Comparison of ENCODE assay signal across 18 mouse cellular contexts in the genomic region with DNA sequence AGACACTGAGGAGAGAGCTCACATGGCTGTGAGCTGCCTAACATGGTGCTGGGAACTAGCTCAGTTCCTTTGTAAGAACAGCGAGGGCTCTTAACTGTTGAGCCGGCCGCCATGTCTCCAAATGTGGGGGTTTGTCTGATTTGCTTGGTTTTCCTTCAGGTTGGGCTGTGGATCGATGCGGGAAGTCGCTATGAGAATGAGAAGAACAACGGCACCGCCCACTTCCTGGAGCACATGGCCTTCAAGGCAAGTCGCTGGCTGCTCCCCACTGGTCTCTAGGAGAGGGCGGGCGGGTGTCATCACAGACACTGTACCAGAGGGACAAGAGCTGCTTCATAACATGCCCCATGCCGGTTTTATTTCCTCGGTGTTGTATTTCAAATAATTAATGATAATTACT.
"Had no signal": no experiment of that assay in that cellular context is flagged by ENCODE, and none has a peak within 500 bp of the region (broad histone marks: within the 10 kb centered on the region; RNA-seq: fewer than 3 reads in every experiment).

No protein-coding gene starts in this region.

- H3K9ac ChIP-seq: lung, embryonic 14.5 days; midbrain, embryonic 13.5 days; midbrain, embryonic 15.5 days; neural tube, embryonic 13.5 days; neural tube, embryonic 15.5 days; stomach, embryonic 15.5 days had no signal

- DNase-seq: lung, adult 18-20 months; lung, embryonic 14.5 days; lung, postnatal 10 days; lung, postnatal 4 days; retina, postnatal 1 day; right cerebral cortex, adult 18-20 months; right cerebral cortex, postnatal 14 days; thymus, adult 2 months; thymus, postnatal 25 days; thymus, postnatal 4 days had no signal

- ATAC-seq: midbrain, embryonic 13.5 days; midbrain, embryonic 15.5 days had no signal

- H3K4me3 ChIP-seq: midbrain, embryonic 10.5 days; midbrain, embryonic 13.5 days; midbrain, embryonic 15.5 days; myocyte; neural tube, embryonic 13.5 days; neural tube, embryonic 15.5 days; stomach, embryonic 15.5 days had no signal

- H3K9me3 ChIP-seq: midbrain, embryonic 10.5 days; midbrain, embryonic 13.5 days; midbrain, embryonic 15.5 days; neural tube, embryonic 13.5 days; neural tube, embryonic 15.5 days; stomach, embryonic 15.5 days had no signal

- H3K27ac ChIP-seq: midbrain, embryonic 10.5 days; midbrain, embryonic 13.5 days; midbrain, embryonic 15.5 days; neural tube, embryonic 13.5 days; neural tube, embryonic 15.5 days; stomach, embryonic 15.5 days; stomach, postnatal 0 days had no signal

- H3K27me3 ChIP-seq: midbrain, embryonic 13.5 days; midbrain, embryonic 15.5 days; neural tube, embryonic 13.5 days; neural tube, embryonic 15.5 days; stomach, embryonic 15.5 days had no signal

- H3K4me2 ChIP-seq: lung, embryonic 14.5 days; midbrain, embryonic 13.5 days; midbrain, embryonic 15.5 days; neural tube, embryonic 13.5 days; neural tube, embryonic 15.5 days; stomach, embryonic 15.5 days had no signal
